Mouse (Mus musculus) liver, adult (tissue): ENCODE results near the gene Malrd1.

Experiments used
- GATA4 ChIP-seq: IDR thresholded peaks from 2 replicates; pipeline ENCODE4 v1.6.1; 2014; ENCODE audit warnings: mild to moderate bottlenecking, low read length; ENCODE audit not compliant: insufficient replicate concordance

The Malrd1 gene

DNA sequence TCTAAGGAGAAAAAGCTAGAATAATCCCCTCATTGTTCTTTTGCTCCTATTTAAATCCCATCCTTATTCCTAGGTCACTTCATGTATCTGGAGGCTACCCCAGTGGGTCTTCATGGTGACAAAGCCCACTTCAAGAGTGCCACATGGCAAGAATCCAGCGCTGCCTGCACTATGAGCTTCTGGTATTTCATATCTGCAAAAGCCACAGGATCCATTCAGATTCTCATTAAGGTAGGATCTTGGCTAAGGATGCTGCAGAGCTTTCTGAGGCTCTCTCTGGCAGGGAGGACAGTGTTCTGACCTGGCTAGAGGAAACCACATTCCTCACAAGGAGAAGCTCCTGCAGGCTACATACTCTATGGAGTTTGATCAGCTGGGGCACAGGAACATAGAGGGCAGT, 405.2 kb downstream of the Malrd1 start:
- no peak for TF ChIP-seq GATA4

DNA sequence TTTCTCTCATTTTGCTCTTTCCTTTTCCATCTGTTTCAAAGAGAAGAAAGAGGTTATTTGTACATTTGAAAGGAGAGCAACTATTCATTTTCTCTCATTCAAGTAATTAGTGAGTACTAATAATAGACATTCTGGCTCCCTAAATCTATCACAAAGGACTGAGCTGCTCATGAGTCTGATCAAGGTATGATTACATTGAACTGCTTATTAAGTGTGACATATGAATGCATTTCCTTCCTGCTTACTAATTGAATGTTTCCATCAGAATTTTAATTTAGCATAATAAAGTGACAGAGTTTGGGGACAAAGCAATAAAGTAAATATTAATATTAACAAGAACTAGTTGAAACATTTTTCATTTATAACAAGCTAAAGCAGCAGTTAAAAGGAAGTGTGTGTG, 405.6 kb downstream of the Malrd1 start:
- TF ChIP-seq GATA4 = no peak

- no peak for TF ChIP-seq GATA4
These were observed 406.1 kb downstream of the Malrd1 start for GRCm38 (mm10) chr2:15932340-15932739.

DNA sequence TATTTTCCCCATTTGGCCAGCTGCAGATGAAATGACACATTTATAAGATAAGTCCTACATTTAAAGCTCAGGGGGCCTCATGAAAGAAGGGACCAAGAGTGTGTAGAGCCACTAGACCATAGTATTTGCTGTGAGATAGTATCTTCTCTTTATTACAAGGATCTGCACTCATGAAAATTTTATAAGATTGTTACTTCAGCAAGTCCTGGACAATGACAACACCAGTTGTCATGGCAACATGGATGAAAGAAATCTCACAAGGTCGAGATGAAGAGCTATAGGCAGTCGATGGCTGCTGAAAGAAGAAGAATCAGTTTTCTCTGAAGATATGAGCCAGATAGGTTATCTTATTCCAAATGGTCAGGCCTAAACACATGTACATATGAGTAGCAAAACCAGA, 476.6 kb downstream of the Malrd1 start:
- no peak for TF ChIP-seq GATA4

DNA sequence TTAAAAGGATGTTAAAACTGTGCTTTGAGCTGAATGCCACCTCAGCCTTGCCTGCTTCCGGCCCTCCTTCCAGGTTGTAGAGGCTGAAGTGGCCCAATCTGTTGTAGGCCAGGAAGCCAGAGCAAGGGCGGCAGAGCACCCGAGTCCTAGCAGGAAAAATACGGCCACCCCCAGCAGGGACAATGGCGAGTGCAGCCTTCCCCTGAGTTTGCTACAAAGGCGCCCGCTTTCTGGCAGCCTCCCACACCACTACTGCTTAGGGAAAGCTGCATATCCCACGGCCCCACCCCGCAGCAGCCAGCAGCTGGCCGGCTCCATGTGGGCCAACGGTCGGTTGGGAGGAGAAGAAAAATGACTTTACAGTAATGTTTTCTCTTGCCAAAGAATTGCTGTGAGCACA, 503.5 kb downstream of the Malrd1 start:
- TF ChIP-seq GATA4 = no peak

DNA sequence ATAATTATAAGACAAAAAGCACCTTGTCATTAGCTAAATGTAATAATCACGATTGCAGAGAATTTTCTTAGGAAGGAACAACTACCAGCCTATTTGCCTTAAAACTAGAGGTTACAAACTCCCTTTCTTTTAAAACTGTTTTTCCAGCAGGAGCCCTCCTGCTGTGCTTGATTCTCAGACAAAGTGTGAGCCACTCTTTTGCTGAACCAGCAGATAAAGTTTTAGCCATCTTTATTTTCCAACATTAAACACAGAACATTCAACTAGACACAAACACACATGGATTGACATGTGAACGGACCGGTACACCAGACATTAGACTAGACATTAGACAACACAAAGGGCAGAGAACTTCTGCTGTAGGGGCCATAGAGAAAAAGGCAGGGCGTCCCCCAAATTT, 505.3 kb downstream of the Malrd1 start:
- no peak for TF ChIP-seq GATA4

- no peak for TF ChIP-seq GATA4
These were observed 506.5 kb downstream of the Malrd1 start for GRCm38 (mm10) chr2:16032804-16033203.

- TF ChIP-seq GATA4 = no peak
These were observed 584.4 kb downstream of the Malrd1 start for GRCm38 (mm10) chr2:16110696-16111095.

- TF ChIP-seq GATA4 = no peak
These were observed 587.1 kb downstream of the Malrd1 start for GRCm38 (mm10) chr2:16113333-16113732.

DNA sequence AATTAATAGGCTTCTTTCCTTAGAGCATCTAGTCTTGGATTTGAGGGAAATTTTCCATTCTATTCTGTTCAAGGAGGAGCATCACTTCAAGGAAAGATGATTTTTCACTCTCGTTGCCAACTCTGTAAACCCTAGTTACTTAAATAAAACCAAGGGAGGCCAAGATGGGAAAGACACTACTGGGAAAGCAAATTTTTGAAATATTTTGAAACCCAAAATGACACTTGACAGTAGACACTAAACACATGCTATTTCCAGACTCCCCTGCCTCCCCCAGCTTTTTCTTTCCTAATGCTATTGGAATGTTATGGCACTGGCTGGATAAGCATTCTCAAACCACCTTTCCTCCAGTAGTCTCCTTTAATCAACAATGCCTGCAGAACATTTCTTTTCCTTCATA, 621.7 kb downstream of the Malrd1 start:
- no peak for TF ChIP-seq GATA4

DNA sequence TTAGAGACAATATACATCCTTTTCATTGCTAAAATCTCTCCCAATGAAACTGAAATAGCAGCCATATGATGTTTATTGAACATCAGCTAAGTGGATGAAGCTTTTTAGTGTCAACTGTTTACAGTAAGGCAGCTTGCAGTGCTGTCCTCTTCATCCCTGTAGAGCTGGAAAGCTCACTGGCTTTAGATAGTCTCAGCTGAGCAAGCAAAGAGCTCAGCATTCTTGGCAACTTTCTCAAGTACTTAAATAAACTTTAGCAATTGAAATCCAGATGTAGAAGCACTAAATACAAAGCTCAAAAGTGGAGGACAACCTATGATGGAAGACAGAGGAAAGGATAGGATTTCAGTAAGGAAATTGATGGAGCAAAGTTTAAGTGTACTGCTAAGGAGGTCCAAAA, 626.3 kb downstream of the Malrd1 start:
- no peak for TF ChIP-seq GATA4

DNA sequence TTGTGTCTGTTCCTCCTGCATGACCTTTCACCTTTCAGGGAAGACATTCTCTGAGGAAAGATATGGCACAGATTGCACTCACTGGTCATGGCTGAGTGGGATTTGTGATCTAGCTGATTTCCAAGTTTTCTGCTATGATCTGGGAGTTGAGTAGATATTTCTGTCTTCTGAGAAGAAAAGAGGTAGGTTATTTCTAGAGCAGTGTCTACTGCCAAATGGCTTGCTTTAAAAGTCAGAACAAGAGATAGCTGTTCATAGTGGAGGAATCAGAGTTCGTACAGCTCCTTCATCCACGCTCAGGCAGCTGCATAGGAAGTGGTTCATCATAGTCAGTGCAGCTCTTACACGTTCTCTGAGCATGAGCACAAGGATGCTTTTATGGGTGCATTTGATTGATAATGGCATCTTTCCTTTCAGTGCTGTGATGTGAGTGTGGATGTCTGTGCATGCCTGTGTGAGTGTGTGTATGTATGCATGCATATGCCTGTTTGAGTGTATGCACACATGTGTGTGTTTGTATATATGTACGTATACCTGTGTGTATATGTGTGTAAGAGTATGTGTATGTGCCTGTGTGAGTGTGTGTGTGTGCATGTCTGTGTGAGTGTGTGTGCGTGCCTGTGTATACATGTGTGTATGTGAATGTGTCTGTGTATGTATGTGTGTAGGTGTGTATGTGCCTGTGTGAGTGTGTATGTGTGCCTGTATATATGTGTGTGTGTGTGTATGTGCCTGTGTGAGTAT, 637.1 kb downstream of the Malrd1 start:
- TF ChIP-seq GATA4 = no peak

- TF ChIP-seq GATA4 = no peak
These were observed 642.3 kb downstream of the Malrd1 start for GRCm38 (mm10) chr2:16168611-16169010.

DNA sequence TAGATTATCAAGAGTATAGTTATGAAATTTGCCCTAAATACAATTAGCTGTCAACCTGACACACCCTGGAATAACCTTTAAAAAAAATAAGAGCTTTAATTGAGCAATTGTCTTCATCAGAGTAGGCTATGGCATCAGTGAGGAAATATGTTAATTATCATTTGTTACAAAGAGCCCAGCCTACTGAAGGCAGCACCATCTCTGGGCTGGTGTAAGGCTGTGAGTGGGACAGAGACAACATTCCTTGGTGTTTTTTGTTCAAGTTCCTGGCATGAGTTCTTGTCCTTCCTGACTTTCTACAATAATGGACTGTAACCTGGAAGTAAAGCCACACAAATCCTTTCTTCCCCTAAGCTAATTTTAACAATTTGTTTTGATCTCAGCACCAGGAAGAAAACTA, 645.8 kb downstream of the Malrd1 start:
- no peak for TF ChIP-seq GATA4

DNA sequence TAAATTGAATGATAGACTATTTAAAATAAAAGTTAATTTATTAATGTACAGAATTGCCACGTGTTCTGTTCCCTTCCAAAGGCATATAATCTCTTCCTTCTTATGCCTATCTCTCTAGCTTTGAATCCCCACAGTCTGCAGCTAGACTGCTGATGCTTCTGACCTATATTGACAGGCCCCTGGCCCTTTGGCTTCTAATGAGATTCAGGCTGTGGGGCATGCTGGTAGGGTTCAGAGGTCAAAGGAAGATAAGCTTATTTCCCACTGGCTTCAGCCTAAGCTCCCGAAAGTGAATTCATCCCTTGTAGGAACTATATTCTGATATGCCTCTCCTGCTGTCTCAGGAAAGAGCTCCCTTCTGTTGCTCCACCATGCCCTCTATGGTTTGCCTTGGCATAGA, 647.1 kb downstream of the Malrd1 start:
- no peak for TF ChIP-seq GATA4

- no peak for TF ChIP-seq GATA4
These were observed 655.9 kb downstream of the Malrd1 start for GRCm38 (mm10) chr2:16182140-16182539.

- TF ChIP-seq GATA4 = no peak
These were observed 656.9 kb downstream of the Malrd1 start for GRCm38 (mm10) chr2:16183158-16183557.
